Mouse (Mus musculus): ENCODE data around the gene Cfap61.

Cfap61 gene

GRCm38 (mm10) chr2:145949475-145950068, 15.0 kb downstream of the Cfap61 start:
- DNase-seq (ENCODE audit: low read depth), result no peak

DNA sequence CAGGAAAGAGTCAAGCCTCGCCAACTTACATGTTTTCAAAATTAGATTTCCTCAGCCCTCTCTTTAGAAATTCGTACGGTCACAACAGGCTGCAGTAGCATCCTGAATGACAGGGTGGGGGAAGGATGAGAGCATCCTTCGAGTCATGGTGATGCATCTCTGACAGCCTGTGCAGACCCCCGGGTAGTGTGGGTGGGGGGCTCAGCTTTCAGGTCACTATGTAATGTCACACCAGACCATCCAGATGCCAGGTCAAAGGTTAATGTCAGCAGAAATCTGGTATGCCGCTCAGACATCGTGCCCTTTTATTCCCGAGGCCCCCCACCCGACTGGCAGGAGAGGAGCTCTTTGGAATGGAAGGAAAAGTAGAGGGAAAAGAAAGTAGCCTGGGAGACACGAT, 15.7 kb downstream of the Cfap61 start:
- no peak for DNase-seq (ENCODE audit: low read depth)

DNA sequence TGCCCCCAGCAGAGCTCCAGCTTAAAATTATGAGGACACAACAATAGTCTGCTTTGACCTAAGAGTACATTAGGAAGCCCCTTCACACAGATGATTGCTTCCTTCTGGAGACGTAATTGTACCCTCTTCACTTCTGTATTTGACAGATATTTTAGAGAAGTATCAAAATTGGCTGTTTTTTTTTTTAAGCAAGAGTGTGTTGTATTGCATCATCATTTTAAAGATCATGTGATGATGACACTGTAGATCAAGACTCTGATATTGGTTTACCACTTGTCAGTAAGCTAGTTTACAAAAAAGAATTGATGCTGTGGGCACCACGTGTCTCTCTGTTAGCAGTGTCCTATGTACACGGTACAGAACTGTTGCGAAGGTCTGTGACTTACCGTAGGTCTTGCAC, 18.1 kb downstream of the Cfap61 start:
- no peak for DNase-seq (ENCODE audit: low read depth)

DNA sequence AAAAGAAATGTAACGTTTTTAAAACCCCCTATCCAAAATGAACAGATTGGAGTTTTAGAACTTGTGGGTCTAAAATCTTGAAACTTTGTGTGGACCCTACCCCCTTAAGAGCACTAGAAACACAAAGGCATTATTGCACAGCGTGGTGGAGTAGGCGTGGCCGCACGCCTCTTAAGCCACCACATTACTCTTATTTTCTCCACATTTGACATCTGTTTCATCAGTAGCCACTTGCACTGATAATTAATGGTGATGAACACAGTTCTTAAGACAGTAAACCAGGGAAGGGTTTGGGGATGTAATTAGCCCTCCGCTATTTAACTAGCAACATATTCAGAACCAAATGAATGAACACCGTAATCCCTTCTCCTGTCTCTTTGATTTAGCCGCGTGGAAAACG, 21.3 kb downstream of the Cfap61 start:
- no peak for DNase-seq (ENCODE audit: low read depth)

- no peak for DNase-seq (ENCODE audit: low read depth)
Measured at GRCm38 (mm10) chr2:145956318-145956717, 21.7 kb downstream of the Cfap61 start.

DNA sequence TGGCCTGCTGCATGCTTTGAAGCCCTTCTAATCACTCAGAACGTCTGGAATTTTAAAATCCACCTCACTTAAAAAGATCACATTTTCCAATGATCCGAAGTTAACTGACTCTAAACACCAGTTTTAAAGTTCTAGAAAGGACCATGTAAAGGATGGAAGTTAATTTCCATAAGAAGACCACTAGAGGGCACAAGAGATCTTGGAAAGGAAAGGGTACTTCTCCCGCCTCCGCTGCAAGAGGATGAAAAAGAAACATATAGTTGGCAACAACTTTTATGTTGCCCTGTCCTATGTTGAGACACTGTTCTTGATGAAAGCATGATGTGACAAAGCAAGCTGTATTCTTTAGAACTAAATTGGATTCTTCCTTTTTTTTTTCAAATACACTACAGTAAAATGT, 22.9 kb downstream of the Cfap61 start:
- DNase-seq (ENCODE audit: low read depth), result no peak

GRCm38 (mm10) chr2:145958097-145958496, 23.5 kb downstream of the Cfap61 start:
- DNase-seq (ENCODE audit: low read depth), result no peak

GRCm38 (mm10) chr2:145958551-145958950, 24.0 kb downstream of the Cfap61 start:
- DNase-seq (ENCODE audit: low read depth), result no peak

GRCm38 (mm10) chr2:145961861-145962260, 27.3 kb downstream of the Cfap61 start:
- DNase-seq (ENCODE audit: low read depth), result no peak

DNA sequence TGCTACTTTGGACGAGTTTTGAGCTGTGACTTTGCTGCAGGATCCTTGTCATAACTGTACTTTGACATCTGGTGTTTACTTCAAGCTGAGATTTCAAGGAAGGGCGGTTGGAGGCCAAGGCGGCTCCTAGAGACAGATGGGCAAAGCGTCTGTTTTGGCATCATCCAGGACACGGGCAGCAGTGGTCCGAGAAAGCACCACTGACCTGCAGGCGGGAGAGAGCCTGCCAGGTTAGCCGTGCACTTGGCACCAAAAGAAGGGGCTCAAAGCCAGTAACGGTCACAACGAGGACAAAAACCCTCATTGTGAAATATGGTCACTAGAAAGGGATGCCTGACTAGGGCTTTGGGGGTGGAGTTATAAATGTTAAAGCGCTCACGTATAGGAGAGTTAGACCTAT, 36.2 kb downstream of the Cfap61 start:
- DNase-seq (ENCODE audit: low read depth), result no peak

DNA sequence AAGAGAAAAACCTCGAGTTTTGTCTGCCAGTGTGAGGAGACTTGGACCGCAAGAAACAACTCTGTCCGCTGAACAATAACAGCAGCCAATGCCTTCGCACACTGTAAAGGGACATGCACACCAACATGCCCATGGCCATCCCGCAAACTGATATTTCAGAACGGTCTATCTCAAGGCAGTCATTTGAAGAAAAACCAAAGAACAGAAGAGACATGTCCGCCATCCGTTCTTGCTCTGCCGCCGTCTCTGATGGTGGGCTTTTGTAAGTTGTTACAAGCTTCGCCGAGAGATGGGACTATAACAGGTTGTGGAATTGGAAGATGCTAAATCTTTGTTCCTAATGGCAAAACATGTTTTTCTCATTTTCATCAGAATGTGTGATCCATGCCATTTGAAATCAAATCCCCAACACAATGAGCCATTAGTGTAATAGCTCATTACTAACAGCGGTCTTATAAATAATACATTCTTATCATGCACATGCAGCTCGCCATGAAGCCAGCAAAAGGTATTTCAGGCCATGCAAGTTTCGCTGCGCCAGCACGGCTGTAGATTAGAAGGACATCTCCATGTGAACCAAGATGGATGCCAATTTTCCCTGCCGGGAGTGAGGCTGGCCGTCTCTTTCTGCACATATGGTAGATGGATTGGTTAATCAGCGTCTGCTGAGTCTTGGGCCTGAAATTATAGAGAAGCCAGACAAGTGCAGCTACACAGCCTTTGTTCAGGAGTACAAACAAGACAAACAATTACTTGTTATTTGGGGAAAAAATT, 36.8 kb downstream of the Cfap61 start:
- DNase-seq (ENCODE audit: low read depth), result no peak

DNA sequence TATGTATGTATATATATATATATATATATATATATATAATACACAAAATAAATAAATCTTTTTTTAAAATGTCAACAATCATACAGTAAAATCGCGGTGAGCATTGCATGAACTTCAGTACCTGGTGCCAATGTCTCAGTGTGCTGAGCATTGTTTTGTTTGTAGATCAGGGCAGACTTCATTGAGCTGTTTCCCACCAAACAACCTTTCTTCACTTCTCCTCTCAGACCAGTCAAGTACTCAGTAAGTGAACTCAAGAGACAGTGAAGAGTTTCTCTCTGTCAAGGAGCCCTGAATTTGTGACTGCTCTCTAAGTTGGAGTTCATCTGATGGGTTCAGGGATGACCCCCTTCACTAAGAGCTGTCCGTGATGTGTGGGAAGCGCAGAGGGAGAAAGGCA, 38.0 kb downstream of the Cfap61 start:
- DNase-seq (ENCODE audit: low read depth), result no peak

- DNase-seq (ENCODE audit: low read depth), result no peak
Measured at GRCm38 (mm10) chr2:145979616-145980015, 45.0 kb downstream of the Cfap61 start.

DNA sequence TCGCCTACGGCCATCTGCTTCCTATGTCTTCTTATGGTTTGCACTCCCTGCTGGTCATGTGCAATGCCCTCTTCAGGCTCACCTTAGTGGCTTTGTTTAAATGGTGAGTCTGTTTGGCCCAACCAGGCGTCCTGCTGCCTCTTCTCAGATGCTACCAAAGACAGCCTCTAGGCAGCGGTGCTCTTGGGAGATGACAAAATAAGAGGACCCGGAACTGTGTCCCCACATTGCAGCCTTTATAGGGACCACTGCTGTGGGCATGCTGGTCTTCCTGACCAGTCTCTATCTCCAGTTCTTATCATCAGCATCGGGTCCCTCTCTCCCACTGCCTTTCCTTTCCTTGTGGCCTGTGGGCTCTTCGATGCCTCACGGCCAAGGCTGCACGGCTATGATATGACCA, 46.3 kb downstream of the Cfap61 start:
- DNase-seq (ENCODE audit: low read depth), result no peak

- DNase-seq (ENCODE audit: low read depth), result no peak
Measured at GRCm38 (mm10) chr2:145981699-145982112, 47.1 kb downstream of the Cfap61 start.

- DNase-seq (ENCODE audit: low read depth), result no peak
Measured at GRCm38 (mm10) chr2:145982317-145983045, 47.9 kb downstream of the Cfap61 start.

GRCm38 (mm10) chr2:145987757-145988156, 53.2 kb downstream of the Cfap61 start:
- DNase-seq (ENCODE audit: low read depth), result no peak

GRCm38 (mm10) chr2:145990446-145990845, 55.9 kb downstream of the Cfap61 start:
- DNase-seq (ENCODE audit: low read depth), result no peak

DNA sequence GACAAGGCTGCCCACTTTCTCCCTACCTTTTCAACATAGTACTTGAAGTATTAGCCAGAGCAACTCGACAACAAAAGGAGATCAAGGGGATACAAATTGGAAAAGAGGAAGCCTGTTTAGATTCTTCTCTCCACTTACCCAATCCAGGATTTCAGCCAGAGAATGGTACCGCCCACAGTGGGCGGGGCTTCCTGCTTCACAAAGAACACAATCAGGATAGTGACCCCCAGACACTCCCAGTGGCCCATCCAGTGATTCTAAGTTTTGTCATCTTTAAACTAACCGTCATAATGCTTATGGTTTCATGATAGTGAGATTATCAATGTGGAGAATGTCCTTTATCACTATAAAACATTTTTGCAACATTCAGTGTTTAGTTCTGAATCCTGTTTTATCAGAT, 61.9 kb downstream of the Cfap61 start:
- no peak for DNase-seq (ENCODE audit: low read depth)

- DNase-seq (ENCODE audit: low read depth), result no peak
Measured at GRCm38 (mm10) chr2:145997956-145998525, 63.5 kb downstream of the Cfap61 start.

DNA sequence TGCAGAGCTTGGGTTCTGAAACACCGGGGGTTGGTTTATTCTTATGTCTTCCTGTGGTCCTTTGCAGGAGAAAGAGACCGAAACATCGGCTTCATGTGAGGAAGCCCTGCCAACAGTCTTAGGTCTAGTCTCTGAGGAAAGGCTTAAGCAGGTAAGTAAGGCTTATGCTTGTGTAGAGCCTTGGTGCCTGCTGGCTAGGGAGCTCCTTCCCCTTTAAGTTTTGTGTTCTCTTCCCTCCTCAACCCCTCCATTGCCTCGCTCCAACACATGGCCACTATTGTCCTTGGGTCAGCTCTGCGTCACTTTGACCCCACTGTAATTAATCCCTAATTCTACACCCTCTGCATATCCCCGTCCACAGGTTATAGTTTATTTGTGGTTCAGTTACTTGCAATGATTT, 74.2 kb downstream of the Cfap61 start:
- DNase-seq (ENCODE audit: low read depth), result no peak

DNA sequence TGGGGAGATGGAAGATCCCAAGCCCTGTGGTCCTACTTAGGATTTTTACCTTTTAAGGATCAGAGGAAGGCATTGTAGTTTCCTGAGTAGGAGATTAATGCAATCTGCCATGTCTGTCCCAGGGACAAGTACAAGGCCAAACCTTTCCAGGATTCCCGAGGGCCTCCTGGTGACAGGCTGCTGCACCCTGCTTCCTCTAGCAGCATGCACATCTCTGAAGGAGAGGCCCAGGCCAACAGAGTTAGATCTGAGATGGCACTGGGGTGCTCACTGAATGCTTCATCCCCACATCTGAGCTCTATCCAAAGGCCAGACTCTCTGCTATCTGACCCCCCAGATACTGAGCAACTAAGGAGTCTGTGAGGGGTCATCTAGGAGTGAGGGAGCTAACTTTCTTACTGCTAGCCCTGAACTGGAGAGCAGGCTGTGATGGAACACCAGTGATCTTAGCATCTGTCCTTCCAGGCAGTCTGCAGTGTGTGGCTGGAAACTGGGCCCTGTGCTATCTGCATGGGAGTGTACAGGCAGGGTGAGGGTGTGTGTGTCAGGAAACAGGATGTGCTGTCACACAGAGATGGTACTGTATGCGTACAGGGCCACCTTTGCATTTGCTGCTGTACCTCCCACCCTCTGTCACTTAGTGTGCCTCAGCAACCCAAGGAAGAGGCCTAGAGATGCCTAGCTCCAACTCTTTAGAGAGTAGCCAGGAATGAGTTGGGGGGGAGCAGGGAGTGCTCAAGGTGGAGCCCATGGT, 75.2 kb downstream of the Cfap61 start:
- no peak for DNase-seq (ENCODE audit: low read depth)
